Mouse (Mus musculus) frontal cortex, postnatal 10 days (tissue): Measurements from ENCODE around the gene Canx.

Experiments
- DNase-seq, 2 experiments: peaks; one replicate each; pipeline ENCODE4 v3.0.0; 2022; ENCODE audit warnings: low spot score in 2 of 2, mixed read lengths in 1 of 2

Canx gene

GRCm38 (mm10) chr11:50275568-50276151 lies 49.8 kb downstream of the Canx start:
- no peak for DNase-seq

GRCm38 (mm10) chr11:50275077-50275476 lies 50.4 kb downstream of the Canx start:
- no peak for DNase-seq

GRCm38 (mm10) chr11:50272819-50273218 lies 52.7 kb downstream of the Canx start:
- DNase-seq: no peak

GRCm38 (mm10) chr11:50269885-50270284 lies 55.6 kb downstream of the Canx start:
- DNase-seq: no peak

- DNase-seq: no peak
Observed at GRCm38 (mm10) chr11:50269163-50269562, 56.3 kb downstream of the Canx start.

GRCm38 (mm10) chr11:50266997-50267396 lies 58.5 kb downstream of the Canx start:
- no peak for DNase-seq

GRCm38 (mm10) chr11:50265931-50266330 lies 59.5 kb downstream of the Canx start:
- no peak for DNase-seq

GRCm38 (mm10) chr11:50263198-50263597 lies 62.3 kb downstream of the Canx start:
- no peak for DNase-seq

- DNase-seq: no peak
Observed at GRCm38 (mm10) chr11:50262020-50262419, 63.5 kb downstream of the Canx start.

GRCm38 (mm10) chr11:50258310-50258709 lies 67.2 kb downstream of the Canx start:
- DNase-seq: no peak

GRCm38 (mm10) chr11:50256615-50257014 lies 68.9 kb downstream of the Canx start:
- no peak for DNase-seq

- peak; percentile 65 to 77 for DNase-seq
Observed at GRCm38 (mm10) chr11:50254010-50254580, 71.4 kb downstream of the Canx start.

GRCm38 (mm10) chr11:50253393-50253792 lies 72.1 kb downstream of the Canx start:
- no peak for DNase-seq

- no peak for DNase-seq
Observed at GRCm38 (mm10) chr11:50252684-50253265, 72.7 kb downstream of the Canx start.

- no peak for DNase-seq
Observed at GRCm38 (mm10) chr11:50252166-50252565, 73.3 kb downstream of the Canx start.

GRCm38 (mm10) chr11:50248473-50249171 lies 76.9 kb downstream of the Canx start:
- no peak for DNase-seq

GRCm38 (mm10) chr11:50245269-50245668 lies 80.2 kb downstream of the Canx start:
- no peak for DNase-seq
